Mouse (Mus musculus): ENCODE measurements around the gene Prlr. TPM values are rescaled to one million over a fixed set of nuclear protein-coding genes. Genes with fewer than 3 reads are reported as not detected.

Gene Prlr
- polyA plus RNA-seq, 1 experiment from 2014 or later = 3.8 TPM

- Histone ChIP-seq H3K9me3 (ENCODE audit: control insufficient read depth, low read length) (no peaks in the 10 kb centered on the region), H3K27ac (ENCODE audit: low read depth, low read length) (no peak within 1 kb of the TSS), H3K36me3 (ENCODE audit: control insufficient read depth, insufficient read depth, low read length) (no peaks in the 10 kb centered on the region), H3K4me2 (ENCODE audit: low read depth, low read length) (no peak within 1 kb of the TSS), H3K4me1 (ENCODE audit: control insufficient read depth, insufficient read depth, low read length) (no peaks in the 10 kb centered on the region), H3K9ac (replicated peaks; ENCODE audit: low read depth, low read length) (no peak within 1 kb of the TSS), H3K27me3 (ENCODE audit: control insufficient read depth, insufficient read depth, low read length) (no peaks in the 10 kb centered on the region), H3K4me3 (ENCODE audit: low read depth, low read length) (no peak within 1 kb of the TSS)
- no peak for ATAC-seq (ENCODE audit: low read depth)
- WGBS = 93% methylated on average over 2 of the region's 2 CpGs
Measured at GRCm38 (mm10) chr15:10325080-10325479, 148.0 kb downstream of the Prlr start, which contains the start of gene Gm21973. Gm21973 (plus strand) TSS chr15:10325380.

GRCm38 (mm10) chr15:10330626-10331025, 153.6 kb downstream of the Prlr start:
- ATAC-seq (ENCODE audit: low read depth) = no peak
- H3K27ac ChIP-seq (ENCODE audit: low read depth, low read length) = no peak overlapping the region
- no peaks in the 10 kb centered on the region for H3K4me1 ChIP-seq (ENCODE audit: control insufficient read depth, insufficient read depth, low read length)
- H3K9me3 ChIP-seq (ENCODE audit: control insufficient read depth, low read length) = no peaks in the 10 kb centered on the region
- 84% methylated on average over 3 of the region's 3 CpGs for WGBS
- no peak overlapping the region for H3K4me2 ChIP-seq (ENCODE audit: low read depth, low read length)
- no peaks in the 10 kb centered on the region for H3K36me3 ChIP-seq (ENCODE audit: control insufficient read depth, insufficient read depth, low read length)
- H3K4me3 ChIP-seq (ENCODE audit: low read depth, low read length) = no peak overlapping the region
- no peak overlapping the region for H3K9ac ChIP-seq (replicated peaks; ENCODE audit: low read depth, low read length)
- no peaks in the 10 kb centered on the region for H3K27me3 ChIP-seq (ENCODE audit: control insufficient read depth, insufficient read depth, low read length)

GRCm38 (mm10) chr15:10332566-10332965, 155.5 kb downstream of the Prlr start:
- Histone ChIP-seq H3K4me2 (ENCODE audit: low read depth, low read length) (no peak overlapping the region), H3K27me3 (ENCODE audit: control insufficient read depth, insufficient read depth, low read length) (no peaks in the 10 kb centered on the region), H3K4me3 (ENCODE audit: low read depth, low read length) (no peak overlapping the region), H3K9me3 (ENCODE audit: control insufficient read depth, low read length) (no peaks in the 10 kb centered on the region), H3K36me3 (ENCODE audit: control insufficient read depth, insufficient read depth, low read length) (no peaks in the 10 kb centered on the region), H3K27ac (ENCODE audit: low read depth, low read length) (no peak overlapping the region), H3K4me1 (ENCODE audit: control insufficient read depth, insufficient read depth, low read length) (no peaks in the 10 kb centered on the region), H3K9ac (replicated peaks; ENCODE audit: low read depth, low read length) (no peak overlapping the region)
- ATAC-seq (ENCODE audit: low read depth) = no peak
- 94% methylated on average over 1 of the region's 1 CpGs for WGBS

DNA sequence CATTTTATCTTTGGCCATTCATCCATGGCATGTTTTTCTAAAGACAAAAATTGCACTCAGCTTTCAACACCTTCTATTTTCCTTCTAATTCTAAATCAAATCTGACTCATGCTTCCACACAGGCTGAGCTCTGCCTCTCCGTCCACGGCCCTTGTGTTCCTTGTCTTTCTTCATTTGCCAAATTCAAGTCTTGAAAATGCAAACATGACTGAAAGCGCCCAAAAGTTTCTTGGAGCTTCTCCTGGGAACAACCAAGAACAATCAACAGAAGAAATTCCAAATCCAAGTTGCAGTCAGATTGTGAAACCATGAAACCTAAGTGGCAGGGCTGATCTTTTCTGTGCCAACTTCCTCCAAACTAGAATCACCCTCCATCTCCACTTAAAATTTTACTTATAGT, 161.6 kb downstream of the Prlr start:
- no peaks in the 10 kb centered on the region for H3K4me1 ChIP-seq (ENCODE audit: control insufficient read depth, insufficient read depth, low read length)
- H3K27me3 ChIP-seq (ENCODE audit: control insufficient read depth, insufficient read depth, low read length) = no peaks in the 10 kb centered on the region
- H3K9ac ChIP-seq (replicated peaks; ENCODE audit: low read depth, low read length) = no peak overlapping the region
- 86% methylated on average over 3 of the region's 3 CpGs for WGBS
- no peak overlapping the region for H3K27ac ChIP-seq (ENCODE audit: low read depth, low read length)
- no peak overlapping the region for H3K4me2 ChIP-seq (ENCODE audit: low read depth, low read length)
- H3K9me3 ChIP-seq (ENCODE audit: control insufficient read depth, low read length) = no peaks in the 10 kb centered on the region
- no peak for ATAC-seq (ENCODE audit: low read depth)
- H3K36me3 ChIP-seq (ENCODE audit: control insufficient read depth, insufficient read depth, low read length) = no peaks in the 10 kb centered on the region
- no peak overlapping the region for H3K4me3 ChIP-seq (ENCODE audit: low read depth, low read length)

GRCm38 (mm10) chr15:10347044-10347443, 170.0 kb downstream of the Prlr start:
- no peak for ATAC-seq (ENCODE audit: low read depth)
- 93% methylated on average over 6 of the region's 6 CpGs for WGBS

DNA sequence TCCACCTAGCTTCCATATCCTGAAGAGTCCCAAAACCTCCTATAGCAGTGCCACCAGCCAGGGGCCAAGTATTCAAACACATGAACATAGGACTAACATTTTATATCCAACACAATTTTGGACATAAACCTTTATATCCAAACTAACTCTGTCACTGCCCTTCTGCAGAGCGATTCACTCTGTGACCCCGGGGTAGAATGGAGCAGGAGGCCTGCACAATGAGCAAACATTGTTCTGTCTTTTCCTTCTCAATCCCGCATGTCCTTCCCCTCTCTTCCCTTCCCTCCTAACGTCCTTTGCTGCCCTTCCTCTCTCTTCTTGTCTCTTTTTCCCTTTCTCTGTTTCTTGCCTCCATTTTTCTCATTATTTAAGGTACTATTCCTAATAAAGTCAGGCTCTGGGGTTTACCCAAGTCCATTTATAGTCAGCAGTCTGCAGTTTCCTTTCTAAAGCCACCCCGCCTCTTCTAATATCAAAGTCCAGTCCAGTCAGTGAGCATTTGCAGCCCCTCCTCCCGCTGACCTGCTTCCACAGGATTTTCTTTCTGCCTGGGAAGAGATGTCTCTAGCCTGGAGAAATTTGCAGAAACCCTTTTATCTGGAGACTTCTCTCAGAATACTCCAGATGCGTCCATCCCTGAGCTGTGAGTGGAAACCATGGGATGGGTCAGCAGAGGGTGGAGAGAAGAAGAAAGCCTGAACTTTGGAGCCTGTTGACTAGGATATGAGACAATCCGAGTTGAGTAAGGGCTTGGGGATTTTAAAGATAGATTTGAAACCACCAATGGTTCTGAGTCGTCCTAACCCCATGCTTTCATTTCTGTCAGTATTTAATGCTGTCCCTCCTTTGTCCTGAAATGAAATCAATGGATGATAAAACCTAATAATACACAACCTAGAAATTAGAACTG, 181.3 kb downstream of the Prlr start, which contains the start of gene Agxt2:
Gene Agxt2, plus strand, starts transcription at position 494 of the 910 bp plus-strand sequence.
- Histone ChIP-seq H3K9ac (replicated peaks; ENCODE audit: low read depth, low read length) (no peak within 1 kb of the TSS), H3K27me3 (ENCODE audit: control insufficient read depth, insufficient read depth, low read length) (no peaks in the 10 kb centered on the region), H3K4me2 (ENCODE audit: low read depth, low read length) (no peak within 1 kb of the TSS), H3K36me3 (ENCODE audit: control insufficient read depth, insufficient read depth, low read length) (no peaks in the 10 kb centered on the region), H3K4me1 (ENCODE audit: control insufficient read depth, insufficient read depth, low read length) (no peaks in the 10 kb centered on the region), H3K27ac (ENCODE audit: low read depth, low read length) (no peak within 1 kb of the TSS), H3K4me3 (ENCODE audit: low read depth, low read length) (no peak within 1 kb of the TSS), H3K9me3 (ENCODE audit: control insufficient read depth, low read length) (no peaks in the 10 kb centered on the region)
- ATAC-seq (ENCODE audit: low read depth) = no peak
- WGBS = 85% methylated on average over 9 of the region's 9 CpGs

More at GRCm38 (mm10) chr15:10347044-10347443, 170.0 kb downstream of the Prlr start:
- H3K4me1 ChIP-seq (ENCODE audit: control insufficient read depth, insufficient read depth, low read length) = no peaks in the 10 kb centered on the region
- H3K9ac ChIP-seq (replicated peaks; ENCODE audit: low read depth, low read length) = no peak overlapping the region
- no peaks in the 10 kb centered on the region for H3K36me3 ChIP-seq (ENCODE audit: control insufficient read depth, insufficient read depth, low read length)
- no peaks in the 10 kb centered on the region for H3K27me3 ChIP-seq (ENCODE audit: control insufficient read depth, insufficient read depth, low read length)
- no peak overlapping the region for H3K4me3 ChIP-seq (ENCODE audit: low read depth, low read length)
- no peak overlapping the region for H3K4me2 ChIP-seq (ENCODE audit: low read depth, low read length)
- H3K9me3 ChIP-seq (ENCODE audit: control insufficient read depth, low read length) = no peaks in the 10 kb centered on the region
- H3K27ac ChIP-seq (ENCODE audit: low read depth, low read length) = no peak overlapping the region

DNA sequence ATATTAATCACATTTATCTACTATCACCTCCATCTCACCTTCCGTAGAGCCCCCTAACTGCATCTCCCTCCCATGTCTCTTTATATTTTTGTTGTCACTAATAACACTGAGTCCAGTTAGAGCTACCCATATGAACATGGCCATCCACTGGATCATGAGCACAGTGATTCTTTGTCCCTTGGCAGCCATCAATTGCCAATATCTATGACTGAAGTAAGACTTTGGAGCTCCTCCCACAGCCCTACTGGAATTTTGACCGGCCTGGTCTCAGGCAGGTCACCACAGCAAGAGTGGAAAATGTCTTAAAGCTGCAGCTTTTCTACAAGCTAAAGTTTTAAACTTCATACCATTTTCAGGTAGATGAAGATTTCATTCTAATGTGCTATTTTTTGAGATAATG, 189.3 kb downstream of the Prlr start:
- no peaks in the 10 kb centered on the region for H3K36me3 ChIP-seq (ENCODE audit: control insufficient read depth, insufficient read depth, low read length)
- H3K27ac ChIP-seq (ENCODE audit: low read depth, low read length) = no peak overlapping the region
- no peak overlapping the region for H3K4me2 ChIP-seq (ENCODE audit: low read depth, low read length)
- no peak overlapping the region for H3K4me3 ChIP-seq (ENCODE audit: low read depth, low read length)
- no peak for ATAC-seq (ENCODE audit: low read depth)
- no peak overlapping the region for H3K9ac ChIP-seq (replicated peaks; ENCODE audit: low read depth, low read length)
- H3K27me3 ChIP-seq (ENCODE audit: control insufficient read depth, insufficient read depth, low read length) = no peaks in the 10 kb centered on the region
- WGBS = 95% methylated on average over 2 of the region's 2 CpGs
- H3K9me3 ChIP-seq (ENCODE audit: control insufficient read depth, low read length) = no peaks in the 10 kb centered on the region
- no peaks in the 10 kb centered on the region for H3K4me1 ChIP-seq (ENCODE audit: control insufficient read depth, insufficient read depth, low read length)

DNA sequence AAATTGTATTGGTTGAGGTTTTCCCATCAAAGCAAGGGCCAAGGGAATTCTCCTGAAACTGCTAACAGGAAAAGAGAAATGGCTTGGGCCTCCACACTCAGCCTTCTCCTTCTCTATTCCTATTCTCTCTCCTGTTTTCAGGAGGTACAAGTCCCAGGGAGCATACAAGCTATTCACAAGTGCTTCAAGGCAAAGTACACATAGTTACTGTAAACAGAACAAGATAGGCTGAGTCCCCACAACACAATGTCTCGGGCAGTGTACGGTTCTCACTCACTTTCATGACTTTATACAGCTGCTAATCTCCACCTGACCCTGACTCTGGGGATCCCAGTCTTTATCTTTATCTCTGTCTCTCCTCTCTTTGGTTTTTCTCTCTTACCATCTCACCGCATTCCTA, 198.4 kb downstream of the Prlr start:
- Histone ChIP-seq H3K4me1 (ENCODE audit: control insufficient read depth, insufficient read depth, low read length) (no peaks in the 10 kb centered on the region), H3K36me3 (ENCODE audit: control insufficient read depth, insufficient read depth, low read length) (no peaks in the 10 kb centered on the region), H3K9me3 (ENCODE audit: control insufficient read depth, low read length) (no peaks in the 10 kb centered on the region), H3K4me2 (ENCODE audit: low read depth, low read length) (no peak overlapping the region), H3K4me3 (ENCODE audit: low read depth, low read length) (no peak overlapping the region), H3K27me3 (ENCODE audit: control insufficient read depth, insufficient read depth, low read length) (no peaks in the 10 kb centered on the region), H3K9ac (replicated peaks; ENCODE audit: low read depth, low read length) (no peak overlapping the region), H3K27ac (ENCODE audit: low read depth, low read length) (no peak overlapping the region)
- no peak for ATAC-seq (ENCODE audit: low read depth)
- 86% methylated on average over 3 of the region's 3 CpGs for WGBS

GRCm38 (mm10) chr15:10378338-10378959, 201.4 kb downstream of the Prlr start:
- ATAC-seq (ENCODE audit: low read depth) = no peak
- H3K27me3 ChIP-seq (ENCODE audit: control insufficient read depth, insufficient read depth, low read length) = no peaks in the 10 kb centered on the region
- no peak overlapping the region for H3K4me3 ChIP-seq (ENCODE audit: low read depth, low read length)
- no peak overlapping the region for H3K9ac ChIP-seq (replicated peaks; ENCODE audit: low read depth, low read length)
- no peaks in the 10 kb centered on the region for H3K9me3 ChIP-seq (ENCODE audit: control insufficient read depth, low read length)
- WGBS = 89% methylated on average over 4 of the region's 4 CpGs
- no peak overlapping the region for H3K4me2 ChIP-seq (ENCODE audit: low read depth, low read length)
- H3K27ac ChIP-seq (ENCODE audit: low read depth, low read length) = no peak overlapping the region
- no peaks in the 10 kb centered on the region for H3K4me1 ChIP-seq (ENCODE audit: control insufficient read depth, insufficient read depth, low read length)
- H3K36me3 ChIP-seq (ENCODE audit: control insufficient read depth, insufficient read depth, low read length) = no peaks in the 10 kb centered on the region

Data from neural tube, embryonic 14.5 days (tissue).